Mouse (Mus musculus): ENCODE results near the gene 1700066M21Rik. TPM values are rescaled to one million over a fixed set of nuclear protein-coding genes. Genes with fewer than 3 reads are reported as not detected.
A peak's percentile ranks its signal among the peaks of the same experiment; 100 is the strongest.

1700066M21Rik gene
- polyA plus RNA-seq, 1 experiment from 2014 or later, result 11.6 TPM

DNA sequence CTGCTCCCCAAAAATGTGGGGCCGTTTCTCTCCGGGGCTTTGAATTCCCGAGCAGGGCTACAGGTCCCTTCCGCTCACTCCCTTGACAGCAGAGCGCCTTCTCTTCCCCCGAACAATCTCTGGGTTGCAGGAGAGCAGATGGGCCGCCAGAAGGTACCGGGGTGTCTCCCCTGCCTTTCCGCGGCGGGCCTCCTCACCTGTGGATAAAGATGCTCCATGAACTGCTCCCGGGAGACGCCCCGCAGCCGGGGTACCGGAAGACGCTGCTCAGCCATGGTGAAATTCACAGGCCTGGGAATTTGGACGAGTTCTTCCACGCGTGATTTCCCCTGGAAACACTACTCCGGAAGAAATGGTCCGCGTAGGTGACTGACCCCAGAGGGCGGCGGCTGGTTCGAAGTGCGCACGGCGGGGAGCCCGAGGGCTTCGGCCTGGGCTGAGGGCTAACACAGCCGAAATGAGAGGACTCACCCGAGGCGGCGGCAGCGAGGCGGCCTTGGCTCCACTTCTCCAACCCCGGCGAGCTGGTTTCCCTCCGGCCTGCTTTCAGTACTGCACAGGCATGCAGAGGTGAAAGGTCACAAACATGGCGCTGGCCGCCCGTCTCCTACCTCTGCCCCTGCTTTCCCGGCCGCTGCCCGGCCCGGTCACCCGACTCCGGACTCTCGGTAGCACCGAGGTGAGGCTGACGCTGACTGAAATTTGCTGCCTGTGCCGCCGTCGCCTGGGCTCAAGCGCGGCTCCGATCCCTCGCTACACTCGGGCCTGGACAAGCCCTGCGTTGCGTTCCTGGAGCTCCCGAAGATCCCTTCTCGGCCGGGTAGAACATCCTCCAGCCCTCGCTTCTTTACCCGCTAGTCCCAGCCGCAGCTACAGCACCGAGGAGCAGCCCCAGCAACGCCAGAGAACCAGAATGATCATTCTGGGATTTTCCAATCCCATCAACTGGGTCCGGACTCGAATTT, 29.0 kb downstream of the 1700066M21Rik start, which contains the start of the genes Maip1 and Tyw5:
Gene Maip1, plus strand, starts transcription at position 142 of the 965 bp plus-strand sequence.
Gene Tyw5, minus strand, starts transcription at position 915 of the 965 bp plus-strand sequence.
- Histone ChIP-seq H3K9ac (ENCODE audit: low read length) (peak within 1 kb of the TSS; percentile 93), H3K9me3 (ENCODE audit: control insufficient read depth, low read length) (no peaks in the 10 kb centered on the region), H3K36me3 (ENCODE audit: control insufficient read depth, insufficient read depth, low read length) (peaks cover 11% of the 10 kb centered on the region), H3K4me3 (ENCODE audit: low read depth, low read length) (peak within 1 kb of the TSS; percentile 93), H3K27ac (ENCODE audit: low read depth) (peak within 1 kb of the TSS; percentile 93), H3K4me2 (ENCODE audit: low read length) (peak within 1 kb of the TSS; percentile 86), H3K27me3 (replicated peaks; ENCODE audit: control insufficient read depth, insufficient read depth, low read length) (no peaks in the 10 kb centered on the region), H3K4me1 (replicated peaks; ENCODE audit: control insufficient read depth, insufficient read depth, low read length) (peaks cover 22% of the 10 kb centered on the region)
- DNase-seq (ENCODE audit: low spot score) (peak; percentile 97), ATAC-seq (replicated peaks; ENCODE audit: low FRiP score, low TSS enrichment, low read depth) (peak; percentile 93)
- WGBS, result under 1% methylated on average over 72 of the region's 72 CpGs

DNA sequence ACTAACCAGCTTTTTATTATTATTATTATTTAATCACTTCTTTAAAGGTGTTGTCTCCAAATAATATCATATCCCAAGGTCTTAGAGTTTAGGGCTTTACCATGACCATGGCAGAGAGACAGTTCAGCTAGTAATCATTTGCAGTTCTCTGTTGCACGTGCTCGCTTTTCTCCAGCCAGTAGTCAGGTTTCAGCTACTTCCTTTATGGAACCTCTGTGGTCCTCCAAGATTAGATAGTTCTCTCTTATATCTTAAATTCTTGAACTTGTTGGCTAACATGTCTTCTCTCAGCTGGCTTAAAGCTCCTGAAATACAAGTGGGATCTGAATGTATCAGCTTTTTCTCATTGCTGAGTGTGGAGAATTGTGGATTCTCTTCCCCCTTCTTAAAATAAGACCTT, 31.6 kb downstream of the 1700066M21Rik start:
- no peak for ATAC-seq (replicated peaks; ENCODE audit: low FRiP score, low TSS enrichment, low read depth)
- H3K4me2 ChIP-seq (ENCODE audit: low read length), result peak overlapping the region; percentile 86

DNA sequence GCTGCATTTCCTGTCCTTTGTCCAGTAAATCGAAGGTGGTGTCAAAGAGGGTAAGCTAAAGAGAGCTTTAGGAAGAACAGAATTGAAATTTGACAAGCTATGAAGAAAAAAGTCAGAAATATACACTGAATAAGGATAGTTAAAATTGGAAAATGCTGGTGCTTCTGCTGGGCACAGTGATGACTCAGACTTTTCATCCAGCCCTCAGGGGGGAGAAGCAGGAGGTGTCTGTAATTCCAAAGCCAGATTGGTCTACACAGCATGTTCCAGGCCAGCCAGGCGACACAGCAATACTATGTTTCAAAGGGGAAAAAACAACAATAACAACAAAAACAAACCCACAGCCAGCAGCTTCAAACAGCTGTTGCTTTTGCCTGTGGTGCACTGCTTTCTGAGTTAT, 36.0 kb downstream of the 1700066M21Rik start:
- Histone ChIP-seq H3K9ac (ENCODE audit: low read length) (no peak overlapping the region), H3K27ac (ENCODE audit: low read depth) (no peak overlapping the region), H3K36me3 (ENCODE audit: control insufficient read depth, insufficient read depth, low read length) (peaks cover 55% of the 10 kb centered on the region), H3K4me2 (ENCODE audit: low read length) (no peak overlapping the region), H3K27me3 (replicated peaks; ENCODE audit: control insufficient read depth, insufficient read depth, low read length) (no peaks in the 10 kb centered on the region), H3K9me3 (ENCODE audit: control insufficient read depth, low read length) (no peaks in the 10 kb centered on the region), H3K4me1 (replicated peaks; ENCODE audit: control insufficient read depth, insufficient read depth, low read length) (peaks cover 9% of the 10 kb centered on the region), H3K4me3 (ENCODE audit: low read depth, low read length) (no peak overlapping the region)
- ATAC-seq (replicated peaks; ENCODE audit: low FRiP score, low TSS enrichment, low read depth) (no peak), DNase-seq (ENCODE audit: low spot score) (no peak)
- 92% methylated on average over 2 of the region's 2 CpGs for WGBS

More for the DNA sequence above, 31.6 kb downstream of the 1700066M21Rik start:
- no peak for DNase-seq (ENCODE audit: low spot score)
- H3K27ac ChIP-seq (ENCODE audit: low read depth), result no peak overlapping the region
- H3K9ac ChIP-seq (ENCODE audit: low read length), result no peak overlapping the region
- H3K4me1 ChIP-seq (replicated peaks; ENCODE audit: control insufficient read depth, insufficient read depth, low read length), result peaks cover 22% of the 10 kb centered on the region
- no peaks in the 10 kb centered on the region for H3K9me3 ChIP-seq (ENCODE audit: control insufficient read depth, low read length)
- H3K27me3 ChIP-seq (replicated peaks; ENCODE audit: control insufficient read depth, insufficient read depth, low read length), result no peaks in the 10 kb centered on the region
- peaks cover 36% of the 10 kb centered on the region for H3K36me3 ChIP-seq (ENCODE audit: control insufficient read depth, insufficient read depth, low read length)
- WGBS, result 78% methylated on average over 2 of the region's 2 CpGs
- H3K4me3 ChIP-seq (ENCODE audit: low read depth, low read length), result no peak overlapping the region

DNA sequence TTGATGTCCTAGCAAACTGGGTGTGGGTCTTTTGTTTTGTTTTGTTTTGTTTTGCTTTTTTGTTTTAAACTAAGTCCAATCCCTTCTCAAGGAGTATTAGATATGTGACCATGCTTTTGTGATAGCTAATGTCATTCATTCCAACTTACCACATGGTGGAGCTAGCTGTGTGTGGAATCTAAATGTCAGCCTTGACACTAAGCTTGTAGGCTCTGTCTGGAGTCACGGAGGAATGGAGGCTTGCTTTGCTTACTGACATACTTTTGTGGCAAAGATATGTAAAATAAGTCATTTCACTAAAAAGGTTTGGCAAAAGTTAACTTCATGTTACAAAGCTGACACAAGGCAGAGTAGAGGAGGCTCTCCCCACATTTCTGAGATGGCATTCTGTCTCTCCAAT, 46.3 kb downstream of the 1700066M21Rik start:
- Histone ChIP-seq H3K27ac (ENCODE audit: low read depth) (no peak overlapping the region), H3K9me3 (ENCODE audit: control insufficient read depth, low read length) (no peaks in the 10 kb centered on the region), H3K4me2 (ENCODE audit: low read length) (no peak overlapping the region), H3K4me1 (replicated peaks; ENCODE audit: control insufficient read depth, insufficient read depth, low read length) (no peaks in the 10 kb centered on the region), H3K4me3 (ENCODE audit: low read depth, low read length) (no peak overlapping the region), H3K27me3 (replicated peaks; ENCODE audit: control insufficient read depth, insufficient read depth, low read length) (no peaks in the 10 kb centered on the region), H3K9ac (ENCODE audit: low read length) (no peak overlapping the region), H3K36me3 (ENCODE audit: control insufficient read depth, insufficient read depth, low read length) (no peaks in the 10 kb centered on the region)
- DNase-seq (ENCODE audit: low spot score), result peak; percentile 50
- 11% methylated on average over 1 of the region's 1 CpGs for WGBS
- ATAC-seq (replicated peaks; ENCODE audit: low FRiP score, low TSS enrichment, low read depth), result no peak

DNA sequence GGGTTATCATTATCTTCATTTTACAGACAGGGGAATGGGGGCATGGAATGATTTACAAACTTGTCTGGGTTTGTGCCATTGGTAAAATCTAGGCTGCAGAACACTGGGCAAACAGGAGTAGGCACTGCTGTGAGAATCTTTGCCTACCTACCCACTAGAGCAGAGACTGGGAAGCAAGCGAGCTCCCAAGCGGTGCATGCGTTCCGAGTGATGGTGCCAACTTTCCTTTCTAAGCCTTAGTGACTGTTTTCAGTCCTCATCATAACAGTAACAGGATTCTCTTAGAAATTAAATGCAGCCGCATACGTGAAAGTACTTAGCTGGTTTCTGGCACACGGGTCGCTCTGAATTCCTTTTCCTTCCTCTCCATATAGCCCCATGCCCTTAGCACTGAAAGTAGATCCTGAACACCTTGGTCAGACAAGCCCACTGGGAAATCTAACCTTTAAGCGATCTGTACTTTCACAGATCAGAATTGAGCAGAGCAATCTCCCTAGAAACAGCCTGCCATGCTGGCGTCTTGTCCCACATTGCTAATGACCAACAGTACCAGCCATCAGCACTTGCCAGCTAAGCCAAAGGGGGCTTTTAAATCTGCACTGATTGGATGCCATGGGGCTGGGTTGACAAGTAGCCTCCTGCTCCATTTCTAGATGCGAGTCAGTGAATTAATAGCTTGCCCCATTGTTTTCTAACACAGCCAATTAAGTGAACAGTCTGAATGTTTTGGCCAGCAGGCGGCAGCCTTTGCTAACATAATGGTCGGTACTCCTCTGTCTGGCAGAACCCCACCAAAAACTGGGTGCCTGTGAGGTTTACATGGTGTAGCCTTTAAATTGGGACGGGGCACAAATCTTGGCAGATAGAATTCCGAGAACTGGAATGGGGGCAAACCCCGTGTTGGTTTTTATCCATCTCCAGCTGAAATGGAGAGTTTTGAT, 51.2 kb downstream of the 1700066M21Rik start:
- peak; percentile 80; the same call in 1 of the 2 replicates for ATAC-seq (replicated peaks; ENCODE audit: low FRiP score, low TSS enrichment, low read depth)

DNA sequence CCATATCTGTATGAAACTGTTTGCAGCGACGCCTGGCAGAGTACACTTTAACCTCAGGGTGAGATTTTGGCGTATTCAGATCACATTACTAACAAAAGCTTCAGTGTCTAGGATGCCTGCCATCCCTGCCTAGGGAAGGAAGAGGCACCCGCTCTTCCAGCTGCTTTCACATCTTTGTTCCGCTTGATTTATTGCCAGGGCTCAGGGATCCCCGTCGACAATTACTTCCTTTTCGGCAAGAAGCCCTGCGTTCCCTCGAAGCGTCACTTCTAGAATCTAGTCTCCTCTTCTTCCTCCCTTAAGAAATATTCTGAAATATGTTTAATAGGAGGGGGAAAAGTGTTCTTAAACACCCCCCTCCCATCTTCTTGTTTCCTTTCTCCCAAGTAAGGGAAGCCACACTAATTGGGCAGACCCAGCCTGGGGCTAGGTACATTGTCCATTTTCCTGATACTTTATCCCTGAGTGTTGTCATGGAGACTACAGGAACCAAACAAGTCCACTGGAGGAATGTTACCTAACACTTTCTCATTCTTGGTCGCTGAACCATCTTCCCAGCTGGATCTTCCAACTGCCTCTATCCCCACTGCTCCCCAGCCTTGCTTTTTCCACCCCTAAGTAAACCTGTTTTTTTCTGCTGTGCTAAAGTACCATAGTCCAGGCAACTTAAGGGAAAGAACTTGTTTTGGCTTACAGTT, 52.5 kb downstream of the 1700066M21Rik start:
- peak overlapping the region; percentile 25; the same call in 1 of the 2 replicates for H3K9ac ChIP-seq (ENCODE audit: low read length)
- H3K27me3 ChIP-seq (replicated peaks; ENCODE audit: control insufficient read depth, insufficient read depth, low read length), result no peaks in the 10 kb centered on the region
- no peak for ATAC-seq (replicated peaks; ENCODE audit: low FRiP score, low TSS enrichment, low read depth)
- 0 out of 2 replicates have a peak overlapping the region, but pooled peaks have one; percentile 4 for H3K4me3 ChIP-seq (ENCODE audit: low read depth, low read length)
- DNase-seq (ENCODE audit: low spot score), result no peak
- H3K9me3 ChIP-seq (ENCODE audit: control insufficient read depth, low read length), result no peaks in the 10 kb centered on the region
- WGBS, result 13% methylated on average over 12 of the region's 12 CpGs
- H3K36me3 ChIP-seq (ENCODE audit: control insufficient read depth, insufficient read depth, low read length), result no peaks in the 10 kb centered on the region
- H3K27ac ChIP-seq (ENCODE audit: low read depth), result no peak overlapping the region
- peaks cover 12% of the 10 kb centered on the region for H3K4me1 ChIP-seq (replicated peaks; ENCODE audit: control insufficient read depth, insufficient read depth, low read length)
- peak overlapping the region; percentile 41 for H3K4me2 ChIP-seq (ENCODE audit: low read length)

More for the DNA sequence above, 51.2 kb downstream of the 1700066M21Rik start:
- Histone ChIP-seq H3K4me1 (replicated peaks; ENCODE audit: control insufficient read depth, insufficient read depth, low read length) (peaks cover 12% of the 10 kb centered on the region), H3K9ac (ENCODE audit: low read length) (no peak overlapping the region), H3K9me3 (ENCODE audit: control insufficient read depth, low read length) (no peaks in the 10 kb centered on the region), H3K4me2 (ENCODE audit: low read length) (peak overlapping the region; percentile 39), H3K27ac (ENCODE audit: low read depth) (no peak overlapping the region), H3K4me3 (ENCODE audit: low read depth, low read length) (no peak overlapping the region), H3K36me3 (ENCODE audit: control insufficient read depth, insufficient read depth, low read length) (no peaks in the 10 kb centered on the region), H3K27me3 (replicated peaks; ENCODE audit: control insufficient read depth, insufficient read depth, low read length) (no peaks in the 10 kb centered on the region)
- DNase-seq (ENCODE audit: low spot score), result peak; percentile 96
- WGBS, result 56% methylated on average over 16 of the region's 16 CpGs

DNA sequence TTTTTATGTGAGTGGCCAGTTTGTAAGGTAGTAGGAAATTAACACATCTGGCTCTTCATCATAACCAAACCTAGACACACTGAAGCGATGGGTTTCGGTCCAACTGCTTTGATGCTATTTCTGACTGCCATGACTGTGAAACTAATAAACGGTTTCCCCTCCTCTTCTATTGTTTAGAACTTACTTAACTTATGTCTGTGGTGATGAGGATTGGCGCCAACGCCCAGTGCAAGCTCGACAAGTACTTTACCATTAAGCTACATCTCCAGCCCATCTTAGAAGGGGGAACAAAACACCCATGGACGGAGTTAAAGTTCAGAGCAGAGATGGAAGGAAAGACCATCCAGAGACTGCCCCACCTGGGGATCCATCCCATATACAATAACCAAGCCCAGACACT, 55.7 kb downstream of the 1700066M21Rik start:
- H3K36me3 ChIP-seq (ENCODE audit: control insufficient read depth, insufficient read depth, low read length), result no peaks in the 10 kb centered on the region
- peak; percentile 6 for DNase-seq (ENCODE audit: low spot score)
- H3K9ac ChIP-seq (ENCODE audit: low read length), result no peak overlapping the region
- H3K27me3 ChIP-seq (replicated peaks; ENCODE audit: control insufficient read depth, insufficient read depth, low read length), result no peaks in the 10 kb centered on the region
- H3K27ac ChIP-seq (ENCODE audit: low read depth), result no peak overlapping the region
- ATAC-seq (replicated peaks; ENCODE audit: low FRiP score, low TSS enrichment, low read depth), result no peak
- H3K4me3 ChIP-seq (ENCODE audit: low read depth, low read length), result no peak overlapping the region
- no peak overlapping the region for H3K4me2 ChIP-seq (ENCODE audit: low read length)
- H3K4me1 ChIP-seq (replicated peaks; ENCODE audit: control insufficient read depth, insufficient read depth, low read length), result peaks cover 12% of the 10 kb centered on the region
- H3K9me3 ChIP-seq (ENCODE audit: control insufficient read depth, low read length), result no peaks in the 10 kb centered on the region
- WGBS, result 88% methylated on average over 7 of the region's 7 CpGs

Measured in intestine, embryonic 14.5 days (tissue).